Mouse (Mus musculus) cerebellum, adult 8-10 months (tissue): ENCODE measurements at regions not wholly inside any gene's neighbourhood (a gene's known extent, or its start where the extent isn't known, plus 50 kb on each side); places are given as distances from the start of the nearest gene placed in this dataset.

Experiments
- DNase-seq: peaks from one replicate; pipeline ENCODE4 v3.0.0; 2022

- DNase-seq: no peak
Measured at GRCm38 (mm10) chr13:84763916-84764315, 425.3 kb upstream of the Ccnh start.

DNA sequence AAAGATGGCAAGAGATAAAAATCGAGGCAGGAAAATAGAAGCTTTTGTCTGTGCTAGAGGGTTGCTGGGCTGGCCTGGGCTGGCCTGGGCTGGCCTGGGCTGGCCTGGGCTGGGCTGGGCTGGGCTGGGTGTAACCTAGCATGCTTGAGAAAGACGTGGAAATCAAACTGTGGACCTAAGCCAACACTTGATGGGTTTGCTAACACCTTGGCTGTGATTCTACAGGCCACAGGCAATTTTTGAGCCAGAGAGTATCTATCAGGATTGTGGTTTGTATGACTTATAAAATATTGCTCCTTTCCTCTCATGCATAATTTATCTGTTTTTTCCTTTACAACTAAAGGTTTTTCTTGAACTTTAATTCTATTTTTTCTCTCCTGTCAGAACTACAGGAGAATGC is 417.3 kb upstream of the Ccnh start:
- no peak for DNase-seq

DNA sequence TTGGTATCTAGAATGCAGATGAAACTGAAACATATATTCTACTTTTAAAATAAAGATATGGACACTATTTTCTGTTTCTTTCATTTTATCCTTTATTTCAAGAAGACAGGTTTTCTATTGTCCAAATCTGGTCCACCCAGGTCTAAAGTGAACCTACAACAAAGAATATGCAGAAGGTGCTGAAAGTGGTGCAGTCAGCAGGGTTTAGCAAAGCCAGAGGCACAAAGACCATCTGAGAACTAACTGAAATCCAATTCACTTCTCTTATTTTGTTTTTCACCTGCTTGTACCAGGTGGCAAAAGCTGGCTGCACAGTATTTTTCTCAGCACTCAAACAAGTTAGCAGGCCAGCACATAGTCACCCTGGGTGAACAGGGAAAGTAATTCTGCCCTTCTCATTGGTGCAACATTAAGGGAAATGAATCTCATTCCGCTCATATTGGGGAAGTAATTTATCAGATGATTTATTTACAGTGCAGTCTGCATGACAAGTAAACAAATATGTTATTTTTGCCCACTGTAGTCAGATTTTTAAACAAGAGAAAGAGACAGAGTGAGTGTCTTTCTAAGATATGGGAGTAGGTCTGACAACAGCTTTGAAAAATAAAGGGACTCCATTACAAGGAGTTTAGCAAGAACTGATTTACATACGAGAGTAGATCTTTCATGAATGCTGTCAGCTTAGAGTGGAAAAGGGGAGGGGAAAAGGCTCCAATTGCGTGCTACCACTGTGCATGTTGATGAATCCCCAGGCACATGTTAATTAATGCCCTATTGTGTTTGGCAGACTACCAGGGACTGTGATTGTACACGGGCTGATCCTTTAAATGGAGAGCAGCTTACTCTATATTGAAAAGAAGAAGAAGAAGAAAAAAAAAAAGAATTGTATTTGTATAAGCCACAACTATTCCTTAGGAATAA is 405.9 kb upstream of the Ccnh start:
- no peak for DNase-seq

GRCm38 (mm10) chr13:84804241-84804980 is 384.8 kb upstream of the Ccnh start:
- no peak for DNase-seq

DNA sequence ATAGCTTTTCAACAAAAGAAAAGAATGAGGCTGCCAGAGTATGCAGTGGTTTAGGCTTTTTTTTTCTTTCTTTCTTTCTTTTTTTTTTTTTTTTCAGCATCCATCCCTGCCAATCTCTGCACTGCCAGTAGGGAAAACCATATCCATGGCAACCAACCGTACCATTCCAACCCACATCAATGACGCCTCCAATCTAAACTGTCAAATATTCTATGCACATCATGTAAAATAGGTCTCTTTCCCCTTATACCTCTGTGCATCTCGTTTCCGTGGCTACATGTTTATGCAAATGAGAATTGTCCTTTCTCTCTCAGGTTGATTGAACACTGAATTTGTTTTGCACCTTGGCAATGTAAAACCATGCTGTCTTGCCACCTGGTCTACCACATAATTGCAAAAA is 384.0 kb upstream of the Ccnh start:
- DNase-seq: no peak

GRCm38 (mm10) chr13:84809605-84810004 is 379.6 kb upstream of the Ccnh start:
- no peak for DNase-seq
